Mouse (Mus musculus) urinary bladder, postnatal 36 days (tissue): ENCODE measurements around the gene Olfr885.

ENCODE experiments used
- DNase-seq, 2 experiments: peaks; one replicate each; pipeline ENCODE4 v3.0.0; 2022; ENCODE audit warnings: low spot score in 2 of 2, mixed read lengths in 1 of 2

The Olfr885 gene

DNA sequence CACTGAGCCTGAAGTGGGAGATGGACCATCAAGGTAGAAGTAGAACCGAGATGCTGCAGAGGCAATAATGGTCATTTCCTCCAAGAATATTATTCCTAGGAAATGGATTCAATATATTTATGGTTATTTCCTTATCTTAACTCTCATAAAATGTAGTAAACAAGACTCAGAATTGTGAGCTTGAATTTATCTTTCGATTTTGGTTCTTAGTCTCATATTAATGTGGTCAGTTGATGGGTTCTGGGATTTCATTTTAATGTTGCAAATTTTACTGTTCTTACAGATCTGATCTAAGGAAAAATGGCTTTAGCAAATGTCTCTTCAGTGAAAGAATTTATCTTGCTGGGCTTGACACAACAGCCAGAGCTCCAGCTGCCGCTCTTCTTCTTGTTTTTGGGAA, at the start of gene Olfr885:
Olfr885 (plus strand) TSS at position 301 of the 400 bp plus-strand sequence.
- DNase-seq = no peak

GRCm38 (mm10) chr9:38025508-38025907, 35.6 kb upstream of the Olfr885 start, which contains the start of gene Olfr883:
TSS of gene Olfr883 (plus strand) at chr9:38025808.
- DNase-seq = no peak

- no peak for DNase-seq
Measured at GRCm38 (mm10) chr9:38046255-38046654, 14.9 kb upstream of the Olfr885 start, which contains the start of gene Olfr884. TSS of gene Olfr884 (plus strand) at chr9:38046555.

GRCm38 (mm10) chr9:38083772-38084171, 22.6 kb downstream of the Olfr885 start, which contains the start of gene Olfr887:
TSS of gene Olfr887 (plus strand) at chr9:38084072.
- DNase-seq = no peak

- DNase-seq = no peak
Measured at GRCm38 (mm10) chr9:38107828-38108227, 46.7 kb downstream of the Olfr885 start, which contains the start of gene Olfr888. TSS of gene Olfr888 (plus strand) at chr9:38108128.
